Mouse (Mus musculus): ENCODE measurements at regions not wholly inside any gene's neighbourhood (a gene's known extent, or its start where the extent isn't known, plus 50 kb on each side); places are given as distances from the start of the nearest gene placed in this dataset.

- H3K27me3 ChIP-seq (replicated peaks; ENCODE audit: insufficient read depth, low read length), result no peaks in the 10 kb centered on the region
- WGBS, result 73% methylated on average over 3 of the region's 3 CpGs
- H3K9me3 ChIP-seq (ENCODE audit: low read length), result no peaks in the 10 kb centered on the region
- no peak for TF ChIP-seq EP300 (IDR thresholded peaks at IDR 0.05)
- TF ChIP-seq CTCF (IDR thresholded peaks at IDR 0.05), result no peak
- H3K27ac ChIP-seq (ENCODE audit: low read length), result no peak overlapping the region
- H3K4me1 ChIP-seq (ENCODE audit: insufficient read depth, low read depth, low read length), result no peaks in the 10 kb centered on the region
- no peak overlapping the region for H3K4me2 ChIP-seq (replicated peaks; ENCODE audit: low read depth, low read length)
- H3K9ac ChIP-seq (replicated peaks; ENCODE audit: low read depth), result no peak overlapping the region
- no peak overlapping the region for H3K4me3 ChIP-seq (ENCODE audit: low read depth, low read length)
- H3K36me3 ChIP-seq (ENCODE audit: insufficient read depth, low read length), result no peaks in the 10 kb centered on the region
- DNase-seq (ENCODE audit: low spot score) (peak; percentile 18), ATAC-seq (no peak)
Observed at GRCm38 (mm10) chr3:134099471-134100125, 136.7 kb upstream of the Cxxc4 start.

- WGBS, result 51% methylated on average over 3 of the region's 3 CpGs
- no peak overlapping the region for H3K27ac ChIP-seq (ENCODE audit: low read length)
- ATAC-seq, result no peak
- no peak for DNase-seq (ENCODE audit: low spot score)
- H3K27me3 ChIP-seq (replicated peaks; ENCODE audit: insufficient read depth, low read length), result no peaks in the 10 kb centered on the region
- no peak overlapping the region for H3K4me3 ChIP-seq (ENCODE audit: low read depth, low read length)
- no peaks in the 10 kb centered on the region for H3K36me3 ChIP-seq (ENCODE audit: insufficient read depth, low read length)
- no peak overlapping the region for H3K9ac ChIP-seq (replicated peaks; ENCODE audit: low read depth)
- no peak overlapping the region for H3K4me2 ChIP-seq (replicated peaks; ENCODE audit: low read depth, low read length)
- H3K4me1 ChIP-seq (ENCODE audit: insufficient read depth, low read depth, low read length), result no peaks in the 10 kb centered on the region
- no peaks in the 10 kb centered on the region for H3K9me3 ChIP-seq (ENCODE audit: low read length)
- TF ChIP-seq EP300 (IDR thresholded peaks at IDR 0.05), result no peak
- TF ChIP-seq CTCF (IDR thresholded peaks at IDR 0.05), result no peak
Observed at GRCm38 (mm10) chr3:134102151-134102738, 134.0 kb upstream of the Cxxc4 start.

- Histone ChIP-seq H3K27me3 (replicated peaks; ENCODE audit: insufficient read depth, low read length) (no peaks in the 10 kb centered on the region), H3K9ac (replicated peaks; ENCODE audit: low read depth) (no peak overlapping the region), H3K27ac (ENCODE audit: low read length) (no peak overlapping the region), H3K4me3 (ENCODE audit: low read depth, low read length) (no peak overlapping the region), H3K36me3 (ENCODE audit: insufficient read depth, low read length) (no peaks in the 10 kb centered on the region), H3K9me3 (ENCODE audit: low read length) (no peaks in the 10 kb centered on the region), H3K4me2 (replicated peaks; ENCODE audit: low read depth, low read length) (no peak overlapping the region), H3K4me1 (ENCODE audit: insufficient read depth, low read depth, low read length) (no peaks in the 10 kb centered on the region)
- 71% methylated on average over 1 of the region's 1 CpGs for WGBS
- no peak for DNase-seq (ENCODE audit: low spot score)
- no peak for TF ChIP-seq EP300 (IDR thresholded peaks at IDR 0.05)
- no peak for TF ChIP-seq CTCF (IDR thresholded peaks at IDR 0.05)
- no peak for ATAC-seq
Observed at GRCm38 (mm10) chr3:134104625-134105024, 131.7 kb upstream of the Cxxc4 start.

- H3K9me3 ChIP-seq (ENCODE audit: low read length), result no peaks in the 10 kb centered on the region
- no peaks in the 10 kb centered on the region for H3K4me1 ChIP-seq (ENCODE audit: insufficient read depth, low read depth, low read length)
- no peak overlapping the region for H3K27ac ChIP-seq (ENCODE audit: low read length)
- no peak overlapping the region for H3K4me2 ChIP-seq (replicated peaks; ENCODE audit: low read depth, low read length)
- H3K27me3 ChIP-seq (replicated peaks; ENCODE audit: insufficient read depth, low read length), result no peaks in the 10 kb centered on the region
- TF ChIP-seq EP300 (IDR thresholded peaks at IDR 0.05) (no peak), CTCF (IDR thresholded peaks at IDR 0.05) (no peak)
- DNase-seq (ENCODE audit: low spot score), result no peak
- ATAC-seq, result no peak
- 70% methylated on average over 2 of the region's 2 CpGs for WGBS
- H3K9ac ChIP-seq (replicated peaks; ENCODE audit: low read depth), result no peak overlapping the region
- no peaks in the 10 kb centered on the region for H3K36me3 ChIP-seq (ENCODE audit: insufficient read depth, low read length)
- H3K4me3 ChIP-seq (ENCODE audit: low read depth, low read length), result no peak overlapping the region
Observed at GRCm38 (mm10) chr3:134105112-134105511, 131.2 kb upstream of the Cxxc4 start.

- Histone ChIP-seq H3K4me3 (ENCODE audit: low read depth, low read length) (no peak overlapping the region), H3K27me3 (replicated peaks; ENCODE audit: insufficient read depth, low read length) (no peaks in the 10 kb centered on the region), H3K27ac (ENCODE audit: low read length) (no peak overlapping the region), H3K9ac (replicated peaks; ENCODE audit: low read depth) (no peak overlapping the region), H3K4me1 (ENCODE audit: insufficient read depth, low read depth, low read length) (no peaks in the 10 kb centered on the region), H3K36me3 (ENCODE audit: insufficient read depth, low read length) (no peaks in the 10 kb centered on the region), H3K9me3 (ENCODE audit: low read length) (no peaks in the 10 kb centered on the region), H3K4me2 (replicated peaks; ENCODE audit: low read depth, low read length) (no peak overlapping the region)
- ATAC-seq (no peak), DNase-seq (ENCODE audit: low spot score) (no peak)
- 54% methylated on average over 3 of the region's 3 CpGs for WGBS
- TF ChIP-seq EP300 (IDR thresholded peaks at IDR 0.05) (no peak), CTCF (IDR thresholded peaks at IDR 0.05) (no peak)
Observed at GRCm38 (mm10) chr3:134105567-134105966, 130.7 kb upstream of the Cxxc4 start.

GRCm38 (mm10) chr3:134114501-134114900, 121.8 kb upstream of the Cxxc4 start:
- H3K36me3 ChIP-seq (ENCODE audit: insufficient read depth, low read length), result no peaks in the 10 kb centered on the region
- H3K9ac ChIP-seq (replicated peaks; ENCODE audit: low read depth), result no peak overlapping the region
- H3K4me1 ChIP-seq (ENCODE audit: insufficient read depth, low read depth, low read length), result no peaks in the 10 kb centered on the region
- H3K27ac ChIP-seq (ENCODE audit: low read length), result no peak overlapping the region
- H3K4me2 ChIP-seq (replicated peaks; ENCODE audit: low read depth, low read length), result no peak overlapping the region
- TF ChIP-seq CTCF (IDR thresholded peaks at IDR 0.05), result no peak
- no peak for TF ChIP-seq EP300 (IDR thresholded peaks at IDR 0.05)
- H3K9me3 ChIP-seq (ENCODE audit: low read length), result no peaks in the 10 kb centered on the region
- WGBS, result 59% methylated on average over 1 of the region's 1 CpGs
- H3K27me3 ChIP-seq (replicated peaks; ENCODE audit: insufficient read depth, low read length), result no peaks in the 10 kb centered on the region
- H3K4me3 ChIP-seq (ENCODE audit: low read depth, low read length), result no peak overlapping the region
- ATAC-seq, result no peak
- DNase-seq (ENCODE audit: low spot score), result no peak
